Mouse (Mus musculus): ENCODE results near the gene Pum1. TPM values are rescaled to one million over a fixed set of nuclear protein-coding genes. Genes with fewer than 3 reads are reported as not detected.

Pum1 gene
- total and polyA plus RNA-seq, 2 experiments from 2014 or later = 30.1 to 62.4 TPM

DNA sequence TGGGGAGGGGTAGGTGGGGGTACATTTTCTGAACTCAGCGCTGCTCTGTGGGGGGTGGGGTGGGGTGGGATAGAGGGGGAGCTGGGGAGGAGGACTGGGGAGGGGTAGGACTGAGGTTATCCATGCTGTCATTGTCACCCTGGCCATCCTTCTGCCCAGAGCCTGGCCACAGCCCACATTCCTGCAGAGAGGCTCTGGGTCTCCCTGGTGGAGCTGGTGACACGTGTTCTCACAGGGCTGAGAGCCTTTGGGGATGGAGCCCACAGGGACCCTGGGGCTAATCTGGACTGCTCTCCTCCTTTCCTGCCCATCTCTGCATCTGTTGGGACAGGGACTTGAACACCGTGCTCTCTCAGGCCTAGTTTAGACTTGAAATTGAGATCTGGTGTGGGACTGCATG lies 147.7 kb downstream of the Pum1 start:
- no peak overlapping the region for H3K9ac ChIP-seq (replicated peaks; ENCODE audit: low read depth, low read length)
- TF ChIP-seq EP300 (IDR thresholded peaks at IDR 0.05; ENCODE audit: low read depth) (no peak), CTCF (IDR thresholded peaks at IDR 0.05; ENCODE audit: low read depth) (no peak)
- H3K9me3 ChIP-seq (replicated peaks; ENCODE audit: control insufficient read depth, low read length) = no peaks in the 10 kb centered on the region
- 63% methylated on average over 3 of the region's 3 CpGs for WGBS
- H3K4me3 ChIP-seq (ENCODE audit: low read depth, low read length) = no peak overlapping the region
- H3K27ac ChIP-seq (ENCODE audit: low read depth) = no peak overlapping the region
- ATAC-seq (ENCODE audit: insufficient read depth, low read depth) (no peak), DNase-seq (ENCODE audit: low spot score) (no peak)
- no peaks in the 10 kb centered on the region for H3K27me3 ChIP-seq (ENCODE audit: control insufficient read depth, insufficient read depth, low read length)
- H3K4me2 ChIP-seq (ENCODE audit: low read depth, low read length) = no peak overlapping the region
- no peaks in the 10 kb centered on the region for H3K4me1 ChIP-seq (ENCODE audit: control insufficient read depth, insufficient read depth)
- H3K36me3 ChIP-seq (replicated peaks; ENCODE audit: control insufficient read depth, insufficient read depth, low read length) = no peaks in the 10 kb centered on the region

DNA sequence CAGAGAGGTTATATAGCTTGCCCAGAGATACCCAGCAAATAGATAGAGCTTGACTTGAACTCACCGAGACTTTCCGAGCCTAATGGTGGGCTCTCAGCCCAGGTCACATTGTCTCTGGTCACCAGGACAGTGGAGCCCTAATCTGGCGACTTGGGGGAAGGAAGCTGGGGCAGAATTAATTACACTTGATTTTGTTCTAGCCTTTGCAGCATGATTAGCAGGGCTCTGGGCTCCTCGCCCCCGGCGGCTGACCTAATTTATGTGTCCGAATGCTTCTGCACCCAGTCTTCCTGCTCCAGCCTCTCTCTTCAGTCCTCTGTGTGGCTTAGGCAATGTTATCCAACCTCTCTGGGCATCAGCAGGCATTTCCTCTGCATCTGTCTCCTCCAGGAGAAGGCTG lies 148.3 kb downstream of the Pum1 start:
- Histone ChIP-seq H3K9ac (replicated peaks; ENCODE audit: low read depth, low read length) (no peak overlapping the region), H3K27me3 (ENCODE audit: control insufficient read depth, insufficient read depth, low read length) (no peaks in the 10 kb centered on the region), H3K36me3 (replicated peaks; ENCODE audit: control insufficient read depth, insufficient read depth, low read length) (no peaks in the 10 kb centered on the region), H3K9me3 (replicated peaks; ENCODE audit: control insufficient read depth, low read length) (no peaks in the 10 kb centered on the region), H3K4me2 (ENCODE audit: low read depth, low read length) (no peak overlapping the region), H3K4me1 (ENCODE audit: control insufficient read depth, insufficient read depth) (no peaks in the 10 kb centered on the region), H3K27ac (ENCODE audit: low read depth) (no peak overlapping the region), H3K4me3 (ENCODE audit: low read depth, low read length) (no peak overlapping the region)
- no peak for ATAC-seq (ENCODE audit: insufficient read depth, low read depth)
- DNase-seq (ENCODE audit: low spot score) = no peak
- 72% methylated on average over 7 of the region's 7 CpGs for WGBS
- TF ChIP-seq CTCF (IDR thresholded peaks at IDR 0.05; ENCODE audit: low read depth) (no peak), EP300 (IDR thresholded peaks at IDR 0.05; ENCODE audit: low read depth) (no peak)

DNA sequence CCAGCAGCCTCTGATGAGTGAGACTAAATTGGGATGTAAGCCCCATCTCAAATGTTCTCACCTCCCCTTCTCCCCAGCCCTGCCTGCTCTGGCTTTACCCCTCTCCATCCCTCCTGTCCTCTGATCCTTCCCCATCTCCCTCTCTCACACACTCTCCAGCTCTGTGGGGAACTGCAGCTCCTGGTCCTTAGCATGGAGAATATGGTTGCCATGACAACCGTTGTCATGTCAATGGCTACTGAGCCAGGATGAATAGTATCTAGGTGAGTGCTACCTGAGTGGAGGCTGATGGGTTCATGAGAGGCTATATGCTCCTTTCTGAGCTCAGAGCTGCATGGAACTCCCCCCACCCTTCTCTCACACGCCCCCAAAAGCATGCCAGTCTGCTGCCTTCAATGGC lies 150.8 kb downstream of the Pum1 start:
- no peaks in the 10 kb centered on the region for H3K4me1 ChIP-seq (ENCODE audit: control insufficient read depth, insufficient read depth)
- 52% methylated on average over 2 of the region's 2 CpGs for WGBS
- no peak for ATAC-seq (ENCODE audit: insufficient read depth, low read depth)

DNA sequence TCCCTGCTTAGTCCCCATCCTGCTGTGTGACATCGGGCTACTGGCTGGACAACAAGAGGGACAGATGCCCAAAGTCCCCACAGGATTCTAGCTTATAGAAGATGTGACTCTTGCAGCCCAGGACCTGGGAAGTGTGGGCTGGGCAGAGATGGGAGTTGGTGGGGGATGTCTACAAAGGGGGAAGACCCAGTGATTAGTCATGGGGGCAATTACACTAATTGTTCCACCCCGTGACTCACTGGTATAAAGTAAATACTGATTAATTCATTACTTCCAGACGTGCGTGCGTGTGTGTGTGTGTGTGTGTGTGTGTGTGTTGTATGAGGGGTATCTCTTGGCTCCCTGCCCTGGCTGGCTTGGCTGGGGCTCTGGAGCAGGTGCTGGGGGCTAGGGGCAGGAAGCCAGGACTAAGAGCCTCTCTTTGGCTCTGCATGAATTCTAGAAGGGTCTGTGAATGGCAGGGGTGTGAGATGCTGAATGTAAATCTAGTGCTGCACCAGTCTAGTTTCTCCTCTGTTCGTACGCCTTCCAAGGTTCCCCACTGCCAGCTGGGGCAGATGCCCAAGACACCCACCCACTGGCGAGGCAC lies 151.7 kb downstream of the Pum1 start:
- TF ChIP-seq EP300 (IDR thresholded peaks at IDR 0.05; ENCODE audit: low read depth) (no peak), CTCF (IDR thresholded peaks at IDR 0.05; ENCODE audit: low read depth) (no peak)
- Histone ChIP-seq H3K9me3 (replicated peaks; ENCODE audit: control insufficient read depth, low read length) (no peaks in the 10 kb centered on the region), H3K9ac (replicated peaks; ENCODE audit: low read depth, low read length) (no peak overlapping the region), H3K27me3 (ENCODE audit: control insufficient read depth, insufficient read depth, low read length) (no peaks in the 10 kb centered on the region), H3K36me3 (replicated peaks; ENCODE audit: control insufficient read depth, insufficient read depth, low read length) (no peaks in the 10 kb centered on the region), H3K4me1 (ENCODE audit: control insufficient read depth, insufficient read depth) (no peaks in the 10 kb centered on the region), H3K4me2 (ENCODE audit: low read depth, low read length) (no peak overlapping the region), H3K27ac (ENCODE audit: low read depth) (no peak overlapping the region), H3K4me3 (ENCODE audit: low read depth, low read length) (no peak overlapping the region)
- DNase-seq (ENCODE audit: low spot score) (no peak), ATAC-seq (ENCODE audit: insufficient read depth, low read depth) (no peak)
- 60% methylated on average over 8 of the region's 8 CpGs for WGBS

More for the DNA sequence above, 150.8 kb downstream of the Pum1 start:
- no peaks in the 10 kb centered on the region for H3K27me3 ChIP-seq (ENCODE audit: control insufficient read depth, insufficient read depth, low read length)
- no peak overlapping the region for H3K4me3 ChIP-seq (ENCODE audit: low read depth, low read length)
- TF ChIP-seq EP300 (IDR thresholded peaks at IDR 0.05; ENCODE audit: low read depth) (no peak), CTCF (IDR thresholded peaks at IDR 0.05; ENCODE audit: low read depth) (no peak)
- H3K9ac ChIP-seq (replicated peaks; ENCODE audit: low read depth, low read length) = no peak overlapping the region
- no peaks in the 10 kb centered on the region for H3K36me3 ChIP-seq (replicated peaks; ENCODE audit: control insufficient read depth, insufficient read depth, low read length)
- no peak overlapping the region for H3K27ac ChIP-seq (ENCODE audit: low read depth)
- H3K9me3 ChIP-seq (replicated peaks; ENCODE audit: control insufficient read depth, low read length) = no peaks in the 10 kb centered on the region
- no peak for DNase-seq (ENCODE audit: low spot score)
- H3K4me2 ChIP-seq (ENCODE audit: low read depth, low read length) = no peak overlapping the region

DNA sequence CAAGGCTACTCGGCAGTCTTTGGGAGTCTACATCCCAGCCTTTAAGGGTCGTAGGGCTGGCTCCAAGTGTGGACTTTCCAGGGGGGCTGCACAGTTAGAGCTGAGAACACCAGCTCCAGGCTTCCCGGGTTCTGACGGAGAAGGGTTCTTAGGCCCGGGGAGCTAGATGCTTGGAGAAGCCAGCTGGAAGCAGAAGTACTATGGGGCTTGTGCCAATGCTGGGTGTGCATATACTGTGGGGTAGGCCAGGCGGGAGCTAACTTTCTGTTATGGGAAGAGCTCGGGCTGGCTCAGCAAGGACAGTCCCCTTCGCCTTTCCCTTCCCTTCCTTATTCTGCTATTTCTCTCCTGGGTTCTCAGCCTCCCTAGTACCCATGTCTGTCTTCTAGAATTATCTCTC lies 152.7 kb downstream of the Pum1 start:
- Histone ChIP-seq H3K9ac (replicated peaks; ENCODE audit: low read depth, low read length) (no peak overlapping the region), H3K4me3 (ENCODE audit: low read depth, low read length) (no peak overlapping the region), H3K27me3 (ENCODE audit: control insufficient read depth, insufficient read depth, low read length) (no peaks in the 10 kb centered on the region), H3K4me1 (ENCODE audit: control insufficient read depth, insufficient read depth) (no peaks in the 10 kb centered on the region), H3K27ac (ENCODE audit: low read depth) (no peak overlapping the region), H3K4me2 (ENCODE audit: low read depth, low read length) (no peak overlapping the region), H3K36me3 (replicated peaks; ENCODE audit: control insufficient read depth, insufficient read depth, low read length) (no peaks in the 10 kb centered on the region), H3K9me3 (replicated peaks; ENCODE audit: control insufficient read depth, low read length) (no peaks in the 10 kb centered on the region)
- WGBS = 77% methylated on average over 8 of the region's 8 CpGs
- no peak for TF ChIP-seq CTCF (IDR thresholded peaks at IDR 0.05; ENCODE audit: low read depth)
- TF ChIP-seq EP300 (IDR thresholded peaks at IDR 0.05; ENCODE audit: low read depth) = no peak
- DNase-seq (ENCODE audit: low spot score) (no peak), ATAC-seq (ENCODE audit: insufficient read depth, low read depth) (no peak)

DNA sequence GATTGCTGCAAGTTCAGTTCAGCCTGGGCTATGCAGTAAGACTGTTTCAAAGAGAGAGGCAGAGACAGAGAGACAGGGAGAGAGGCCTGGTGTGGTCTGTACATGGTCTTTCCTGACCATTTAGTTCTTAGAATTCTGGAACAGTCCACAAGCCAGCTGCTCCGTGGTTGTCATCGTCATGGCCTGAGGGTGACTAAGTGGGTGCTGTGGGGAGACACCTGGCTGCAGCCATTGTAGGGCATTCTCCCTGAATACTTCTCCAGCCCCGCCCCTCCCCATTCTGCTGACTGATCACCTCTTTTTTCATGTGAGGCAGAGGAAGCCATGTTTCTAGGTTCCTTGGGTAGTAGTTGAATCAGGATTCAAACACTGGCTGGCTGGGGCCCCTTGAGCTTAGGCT lies 156.7 kb downstream of the Pum1 start:
- Histone ChIP-seq H3K27ac (ENCODE audit: low read depth) (peak overlapping the region; percentile 68), H3K4me2 (ENCODE audit: low read depth, low read length) (no peak overlapping the region), H3K4me3 (ENCODE audit: low read depth, low read length) (no peak overlapping the region), H3K9ac (replicated peaks; ENCODE audit: low read depth, low read length) (no peak overlapping the region), H3K4me1 (ENCODE audit: control insufficient read depth, insufficient read depth) (no peaks in the 10 kb centered on the region), H3K9me3 (replicated peaks; ENCODE audit: control insufficient read depth, low read length) (no peaks in the 10 kb centered on the region), H3K27me3 (ENCODE audit: control insufficient read depth, insufficient read depth, low read length) (no peaks in the 10 kb centered on the region), H3K36me3 (replicated peaks; ENCODE audit: control insufficient read depth, insufficient read depth, low read length) (peaks cover 18% of the 10 kb centered on the region)
- WGBS = 82% methylated on average over 3 of the region's 3 CpGs
- no peak for DNase-seq (ENCODE audit: low spot score)
- TF ChIP-seq CTCF (IDR thresholded peaks at IDR 0.05; ENCODE audit: low read depth) (no peak), EP300 (IDR thresholded peaks at IDR 0.05; ENCODE audit: low read depth) (no peak)
- ATAC-seq (ENCODE audit: insufficient read depth, low read depth) = no peak

Data from heart, postnatal 0 days (tissue).